Mouse (Mus musculus) heart, postnatal 4 days (tissue): ENCODE data around the gene Ubald1. TPM values are rescaled to one million over a fixed set of nuclear protein-coding genes. Genes with fewer than 3 reads are reported as not detected.

ENCODE experiments used
- DNase-seq: peaks from one replicate; pipeline ENCODE4 v3.0.0; 2021
- total RNA-seq, 2 experiments: library from RNA; stranded (reverse); gene quantifications; 2 replicates each; pipeline ENCODE4 v1.2.3; 2021

Ubald1 gene
- 10 to 100 TPM; 22.6 to 24.8 TPM for total RNA-seq

GRCm38 (mm10) chr16:4880136-4880825, at the start of gene Ubald1:
Gene Ubald1, minus strand, starts transcription at chr16:4880315.
- DNase-seq, result peak; percentile 98

GRCm38 (mm10) chr16:4928474-4928873, 48.4 kb upstream of the Ubald1 start:
- no peak for DNase-seq

- DNase-seq, result no peak
Observed at GRCm38 (mm10) chr16:4927967-4928366, 47.9 kb upstream of the Ubald1 start.

- no peak for DNase-seq
Observed at GRCm38 (mm10) chr16:4923996-4924395, 43.9 kb upstream of the Ubald1 start.

GRCm38 (mm10) chr16:4922481-4922880, 42.4 kb upstream of the Ubald1 start:
- no peak for DNase-seq

- no peak for DNase-seq
Observed at GRCm38 (mm10) chr16:4920556-4920955, 40.4 kb upstream of the Ubald1 start.

- DNase-seq, result no peak
Observed at GRCm38 (mm10) chr16:4916608-4917007, 36.5 kb upstream of the Ubald1 start.

- no peak for DNase-seq
Observed at GRCm38 (mm10) chr16:4915931-4916330, 35.8 kb upstream of the Ubald1 start.

GRCm38 (mm10) chr16:4913783-4914735, 33.9 kb upstream of the Ubald1 start:
- DNase-seq, result peak; percentile 93

- DNase-seq, result no peak
Observed at GRCm38 (mm10) chr16:4912907-4913782, 33.0 kb upstream of the Ubald1 start.

GRCm38 (mm10) chr16:4912074-4912648, 32.0 kb upstream of the Ubald1 start:
- DNase-seq, result no peak

- no peak for DNase-seq
Observed at GRCm38 (mm10) chr16:4910758-4911157, 30.6 kb upstream of the Ubald1 start.

GRCm38 (mm10) chr16:4909745-4910144, 29.6 kb upstream of the Ubald1 start:
- peak; percentile 38 for DNase-seq

GRCm38 (mm10) chr16:4907972-4908371, 27.9 kb upstream of the Ubald1 start:
- DNase-seq, result no peak

GRCm38 (mm10) chr16:4907386-4907785, 27.3 kb upstream of the Ubald1 start:
- DNase-seq, result no peak

- DNase-seq, result no peak
Observed at GRCm38 (mm10) chr16:4906559-4906958, 26.4 kb upstream of the Ubald1 start.

- DNase-seq, result no peak
Observed at GRCm38 (mm10) chr16:4905591-4905990, 25.5 kb upstream of the Ubald1 start.

GRCm38 (mm10) chr16:4904878-4905277, 24.8 kb upstream of the Ubald1 start:
- DNase-seq, result no peak

GRCm38 (mm10) chr16:4903491-4904102, 23.5 kb upstream of the Ubald1 start:
- DNase-seq, result no peak

GRCm38 (mm10) chr16:4902390-4902789, 22.3 kb upstream of the Ubald1 start:
- DNase-seq, result no peak

GRCm38 (mm10) chr16:4901167-4901566, 21.1 kb upstream of the Ubald1 start:
- DNase-seq, result no peak

- DNase-seq, result no peak
Observed at GRCm38 (mm10) chr16:4899711-4900110, 19.6 kb upstream of the Ubald1 start.
